In the genomic region with DNA sequence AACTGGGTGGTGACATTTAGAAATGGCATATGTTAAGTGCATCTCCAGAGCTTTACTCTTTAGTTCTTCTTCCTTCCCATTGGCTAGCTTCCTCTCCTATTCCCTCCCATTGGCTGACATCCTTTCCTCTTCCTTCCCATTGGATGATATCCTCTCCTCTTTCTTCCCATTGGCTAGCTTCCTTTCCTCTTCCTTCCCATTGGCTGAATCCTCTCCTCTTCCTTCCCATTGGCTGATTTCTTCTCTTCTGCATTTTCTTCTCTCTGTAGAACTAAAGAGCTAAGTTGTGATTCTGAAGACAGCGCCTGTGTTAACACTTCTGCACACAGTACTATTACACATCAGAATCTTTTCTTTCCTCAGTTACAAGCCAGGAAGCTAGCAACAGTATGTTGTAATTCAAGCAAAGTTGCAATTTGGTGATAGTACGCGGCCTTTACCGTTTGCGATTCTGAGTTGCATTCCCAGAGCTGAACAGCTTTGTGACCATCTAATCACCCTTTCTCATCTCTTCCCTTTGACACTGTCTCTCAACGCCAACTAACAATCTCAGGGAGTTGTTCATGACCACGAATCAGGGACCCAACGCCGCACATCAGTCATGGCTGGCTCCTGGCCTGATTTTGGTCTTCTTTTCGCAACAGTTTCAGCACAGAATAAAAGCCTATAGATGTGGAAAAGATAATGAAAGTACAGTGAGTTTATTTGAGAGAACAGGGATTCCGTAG, we compare ENCODE assay signal across 27 mouse cellular contexts. TPM values are rescaled to one million over a fixed set of nuclear protein-coding genes. Genes with fewer than 3 reads are reported as not detected.
DNase-seq lines count a peak whose midpoint lies in the region; ATAC-seq and TF ChIP-seq lines count a peak whose summit lies in the region.
"Had no signal": no experiment of that assay in that cellular context is flagged by ENCODE, and none has a peak within 500 bp of the region (broad histone marks: within the 10 kb centered on the region; RNA-seq: fewer than 3 reads in every experiment).

No protein-coding gene starts in this region.

- DNase-seq in testis, postnatal 10 days (ENCODE audit: low spot score): no peak
- peak; percentile 88 for DNase-seq in R1 (ENCODE audit: low read depth, low spot score)
- no peak for DNase-seq in adrenal gland, adult (ENCODE audit: inconsistent age in 2 of 2, low spot score in 1 of 2)
- DNase-seq in embryo, embryonic 11 days: no peak
- DNase-seq: adrenal gland, postnatal 14 days; cerebellum, adult 11 months; cerebellum, postnatal 10 days; gastrocnemius, postnatal 10 days; heart, adult 2 months; heart, postnatal 14 days; kidney, adult 11 months; layer of hippocampus, adult 9-11 months had no signal

- H3K4me1 ChIP-seq in testis, adult 2 months (ENCODE audit: control insufficient read depth, insufficient read depth, low read length): peaks cover 6% of the 10 kb centered on the region
- H3K4me1 ChIP-seq: hindbrain, embryonic 12.5 days; neural tube, embryonic 15.5 days had no signal

- TF ChIP-seq CTCF in testis, adult 2 months (IDR thresholded peaks at IDR 0.05; ENCODE audit: control insufficient read depth, insufficient read depth, insufficient replicate concordance, low read depth, low read length): no peak

- ATAC-seq in megakaryocyte progenitor cell, adult 5-6 weeks (replicated peaks; ENCODE audit: poor library complexity): peak; percentile 44
- no peak for ATAC-seq in erythroid progenitor cell, adult 5-6 weeks (replicated peaks; ENCODE audit: low FRiP score, poor library complexity, severe bottlenecking)
- ATAC-seq: forebrain, embryonic 13.5 days had no signal

- H3K27ac ChIP-seq in testis, adult 2 months (ENCODE audit: control insufficient read depth, insufficient read depth, low read depth, low read length): peak overlapping the region; percentile 24; the same call in 1 of the 2 replicates
- H3K27ac ChIP-seq: embryonic facial prominence, embryonic 13.5 days; forebrain, embryonic 13.5 days; heart, adult 2 months; heart, embryonic 13.5 days; hindbrain, embryonic 12.5 days; kidney, embryonic 15.5 days; left cerebral cortex, adult 2 months; liver, embryonic 14.5 days; lung, embryonic 15.5 days; macrophage; neural tube, embryonic 15.5 days; stomach, embryonic 15.5 days had no signal

- H3K36me3 ChIP-seq in testis, adult 2 months (ENCODE audit: control insufficient read depth, insufficient read depth, low read length): no peaks in the 10 kb centered on the region
- H3K36me3 ChIP-seq: embryonic facial prominence, embryonic 13.5 days; heart, embryonic 13.5 days; hindbrain, embryonic 12.5 days; kidney, embryonic 15.5 days; lung, embryonic 15.5 days; neural tube, embryonic 15.5 days; stomach, embryonic 15.5 days had no signal

- no peak for TF ChIP-seq POLR2A in testis, adult 2 months (IDR thresholded peaks at IDR 0.05; ENCODE audit: control insufficient read depth, low read depth, low read length)

- no peak overlapping the region for H3K4me3 ChIP-seq in testis, adult 2 months (ENCODE audit: control insufficient read depth, low read depth, low read length)
- H3K4me3 ChIP-seq: embryonic facial prominence, embryonic 13.5 days; erythroblast, embryonic 14.5 days; forebrain, embryonic 13.5 days; heart, adult 2 months; heart, embryonic 13.5 days; hindbrain, embryonic 12.5 days; kidney, embryonic 15.5 days; left cerebral cortex, adult 2 months; lung, embryonic 15.5 days; neural tube, embryonic 15.5 days; stomach, embryonic 15.5 days had no signal

- no peaks in the 10 kb centered on the region for H3K27me3 ChIP-seq in testis, adult 2 months (ENCODE audit: control insufficient read depth, insufficient read depth, low read length)
- H3K27me3 ChIP-seq: embryonic facial prominence, embryonic 13.5 days; forebrain, embryonic 13.5 days; heart, embryonic 13.5 days; hindbrain, embryonic 12.5 days; kidney, embryonic 15.5 days; lung, embryonic 15.5 days; neural tube, embryonic 15.5 days; stomach, embryonic 15.5 days had no signal

RNA-seq across cellular contexts. Expression of a gene that starts 7.4 kb away (rescaled TPM):
- polyA plus RNA-seq in testis, adult 2 months (2012; rRNA removed): 18.5 and 25.6 TPM in 2 replicates
- 13.3 and 19.2 TPM in 2 replicates for total RNA-seq in megakaryocyte progenitor cell, adult 5-6 weeks (2015)
- 42.5 and 66.7 TPM in 2 replicates for total RNA-seq in megakaryocyte progenitor cell, adult 5-6 weeks (2017)
- 15.9 and 28.1 TPM in 2 replicates for total RNA-seq in erythroid progenitor cell, adult 5-6 weeks (2015; ENCODE audit: low replicate concordance)
- total RNA-seq in erythroid progenitor cell, adult 5-6 weeks (2017; ENCODE audit: low replicate concordance): 13.2 and 28.7 TPM in 2 replicates
